Mouse (Mus musculus) midbrain, embryonic 15.5 days (tissue): Measurements from ENCODE around the gene Cdk12. TPM values are rescaled to one million over a fixed set of nuclear protein-coding genes. Genes with fewer than 3 reads are reported as not detected.

Source experiments
- ATAC-seq: fragments of 200-750 bp; cut with Nextera tagmentation; replicated peaks from 2 replicates; pipeline ENCODE4 v1.8.0; 2017; ENCODE audit warnings: moderate TSS enrichment
- H3K27ac ChIP-seq: fragments of 300-500 bp; sonication (generic); 2 replicates; pipeline ENCODE4 v1.5.1; 2015; ENCODE audit warnings: mild to moderate bottlenecking, inconsistent platforms
- H3K27me3 ChIP-seq: fragments of 300-500 bp; sonication (generic); replicated peaks from 2 replicates; pipeline ENCODE4 v1.6.1; 2015; ENCODE audit warnings: inconsistent platforms
- H3K36me3 ChIP-seq: fragments of 300-500 bp; sonication (generic); replicated peaks from 2 replicates; pipeline ENCODE4 v1.6.1; 2015; ENCODE audit warnings: inconsistent platforms
- H3K4me1 ChIP-seq: fragments of 300-500 bp; sonication (generic); 2 replicates; pipeline ENCODE4 v1.6.1; 2015; ENCODE audit warnings: inconsistent platforms
- H3K4me2 ChIP-seq: fragments of 300-500 bp; sonication (generic); 2 replicates; pipeline ENCODE4 v1.6.1; 2015; ENCODE audit warnings: inconsistent platforms, mild to moderate bottlenecking, moderate library complexity
- H3K4me3 ChIP-seq: fragments of 300-500 bp; sonication (generic); 2 replicates; pipeline ENCODE4 v1.5.1; 2015; ENCODE audit warnings: mild to moderate bottlenecking, inconsistent platforms
- H3K9ac ChIP-seq: fragments of 300-500 bp; sonication (generic); 2 replicates; pipeline ENCODE4 v1.6.1; 2015; ENCODE audit warnings: mild to moderate bottlenecking, inconsistent platforms
- H3K9me3 ChIP-seq: fragments of 300-500 bp; sonication (generic); 2 replicates; pipeline ENCODE4 v1.6.1; 2016; ENCODE audit warnings: inconsistent platforms
- WGBS: fragments of 180-500 bp; shearing (Covaris S2); methylation state at CpG from one replicate; pipeline ENCODE4 v1.1.7; 2015; ENCODE audit warnings: mixed read lengths; 5-methylcytosine and 5-hydroxymethylcytosine counted together
- polyA plus RNA-seq: library from polyadenylated mRNA; unstranded; fragments of >200 nt; fragmentation: Nextera tagmentation; extraction: Ambion mirVana; gene quantifications from 2 replicates; pipeline ENCODE4 v1.2.1, GENCODE M21; 2015

Cdk12 gene
- polyA plus RNA-seq, 1 experiment from 2014 or later = 9.7 TPM

DNA sequence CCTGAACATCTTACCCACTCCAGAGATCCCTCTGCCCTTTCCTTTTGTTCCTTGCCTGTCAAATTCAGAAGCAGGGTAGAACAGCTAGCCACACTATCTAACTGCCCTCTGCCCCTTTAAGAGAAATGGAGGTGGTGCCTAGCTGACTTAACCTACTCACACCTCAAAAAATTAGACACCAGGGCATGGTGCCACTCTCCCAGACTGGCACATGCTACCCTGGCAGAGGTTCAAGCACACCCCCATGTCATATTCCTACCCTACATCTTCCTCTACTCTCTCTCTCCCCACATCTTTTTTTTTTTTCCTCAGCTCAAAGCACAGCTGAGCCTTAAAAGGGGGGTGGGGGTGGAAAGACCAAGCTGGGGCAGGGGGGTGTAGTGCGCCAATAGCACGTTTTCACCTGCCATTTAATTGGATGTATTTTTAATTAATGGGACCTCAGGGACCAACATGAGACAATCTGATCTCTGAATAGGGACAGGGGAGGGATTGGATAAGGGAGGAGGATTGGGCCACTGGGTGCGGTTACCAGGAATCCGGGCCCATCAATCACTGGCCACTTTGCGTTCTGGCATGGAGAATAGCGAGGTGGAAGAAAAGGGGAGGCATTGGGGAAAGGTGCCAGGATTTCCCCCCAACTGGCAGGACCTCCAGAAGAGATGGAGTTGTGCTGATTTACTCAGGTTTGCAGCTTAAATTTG lies 64.0 kb downstream of the Cdk12 start:
- 67% methylated on average over 6 of the region's 6 CpGs for WGBS
- no peak for ATAC-seq
- Histone ChIP-seq H3K9ac (no peak overlapping the region), H3K36me3 (peaks cover 19% of the 10 kb centered on the region; the same call in 1 of the 2 replicates), H3K4me1 (peaks cover 3% of the 10 kb centered on the region; the same call in 1 of the 2 replicates), H3K27ac (no peak overlapping the region), H3K27me3 (no peaks in the 10 kb centered on the region), H3K9me3 (no peaks in the 10 kb centered on the region), H3K4me2 (no peak overlapping the region), H3K4me3 (no peak overlapping the region)

DNA sequence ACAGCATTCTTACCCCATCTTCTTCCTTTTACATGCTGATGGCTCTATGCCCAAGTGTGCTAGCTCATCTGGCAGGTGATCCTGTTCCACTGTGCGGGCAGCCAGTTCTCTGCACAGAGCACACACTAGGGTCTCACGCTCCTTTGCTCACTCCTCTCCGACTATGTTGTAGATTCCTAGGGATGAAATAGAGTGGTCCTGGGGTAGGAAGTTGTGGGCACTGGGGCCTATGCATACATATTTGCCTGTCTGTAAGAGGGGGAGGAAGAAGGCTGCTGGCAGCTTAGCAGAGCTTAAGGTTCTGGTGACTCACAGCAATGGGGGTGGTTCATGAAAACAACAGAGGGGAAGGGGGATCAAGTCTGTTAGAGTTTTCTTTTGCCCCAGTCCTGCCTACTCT lies 67.2 kb downstream of the Cdk12 start:
- Histone ChIP-seq H3K36me3 (peaks cover 24% of the 10 kb centered on the region; the same call in 1 of the 2 replicates), H3K4me3 (no peak overlapping the region), H3K9ac (no peak overlapping the region), H3K27me3 (no peaks in the 10 kb centered on the region), H3K4me2 (no peak overlapping the region), H3K4me1 (peaks cover 3% of the 10 kb centered on the region; the same call in 1 of the 2 replicates), H3K9me3 (no peaks in the 10 kb centered on the region), H3K27ac (no peak overlapping the region)
- WGBS = 94% methylated on average over 3 of the region's 3 CpGs
- ATAC-seq = no peak

DNA sequence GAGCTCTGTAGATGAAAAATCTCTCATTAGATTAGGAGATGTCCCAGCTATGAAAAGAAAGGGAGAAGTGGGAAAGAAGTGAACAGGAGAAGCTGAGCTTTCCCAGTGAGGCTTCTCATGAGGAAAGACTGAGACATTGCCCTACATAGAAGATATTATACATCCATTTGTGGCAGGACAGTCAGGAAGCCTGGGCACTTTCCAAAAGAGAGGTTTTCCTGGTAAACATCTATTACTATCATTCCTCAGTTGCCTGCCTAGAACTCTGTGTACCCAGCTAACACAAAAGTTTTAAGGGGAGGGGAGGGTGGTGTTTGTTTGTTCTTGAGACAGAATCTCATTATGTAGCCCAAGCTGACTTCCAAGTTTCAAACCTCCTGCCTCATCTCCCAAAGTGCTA lies 67.6 kb downstream of the Cdk12 start:
- Histone ChIP-seq H3K27me3 (no peaks in the 10 kb centered on the region), H3K27ac (no peak overlapping the region), H3K4me2 (no peak overlapping the region), H3K36me3 (peaks cover 24% of the 10 kb centered on the region; the same call in 1 of the 2 replicates), H3K9ac (no peak overlapping the region), H3K4me1 (no peaks in the 10 kb centered on the region; the same call in 1 of the 2 replicates), H3K4me3 (no peak overlapping the region), H3K9me3 (no peaks in the 10 kb centered on the region)
- no peak for ATAC-seq

DNA sequence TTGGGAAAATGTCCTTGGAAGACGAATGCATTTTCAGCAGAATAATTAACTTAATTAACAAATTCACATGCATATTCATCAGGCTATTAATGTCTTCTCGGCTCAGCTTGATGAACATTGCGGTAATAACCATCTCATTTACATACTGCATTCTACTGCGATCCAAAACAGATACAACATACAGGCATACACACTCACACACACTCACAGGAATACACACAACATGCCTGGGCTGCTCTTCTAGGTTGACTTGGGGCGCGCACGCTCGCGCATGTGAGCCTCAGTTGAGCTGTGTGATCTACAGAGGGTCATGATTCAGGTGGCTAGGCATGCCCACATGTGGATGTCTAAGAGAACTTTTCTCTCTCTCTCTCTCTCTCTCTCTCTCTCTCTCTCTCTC lies 80.9 kb downstream of the Cdk12 start:
- whole genome bisulfite sequencing = 26% methylated on average over 9 of the region's 9 CpGs
- ATAC-seq = peak; percentile 70
- peak overlapping the region; percentile 50; the same call in 1 of the 2 replicates for H3K4me2 ChIP-seq
- H3K9ac ChIP-seq = no peak overlapping the region
- H3K36me3 ChIP-seq = no peaks in the 10 kb centered on the region; the same call in 1 of the 2 replicates
- H3K4me3 ChIP-seq = no peak overlapping the region
- peaks cover 30% of the 10 kb centered on the region for H3K4me1 ChIP-seq
- no peaks in the 10 kb centered on the region for H3K27me3 ChIP-seq
- H3K27ac ChIP-seq = peak overlapping the region; percentile 68
- no peaks in the 10 kb centered on the region for H3K9me3 ChIP-seq

DNA sequence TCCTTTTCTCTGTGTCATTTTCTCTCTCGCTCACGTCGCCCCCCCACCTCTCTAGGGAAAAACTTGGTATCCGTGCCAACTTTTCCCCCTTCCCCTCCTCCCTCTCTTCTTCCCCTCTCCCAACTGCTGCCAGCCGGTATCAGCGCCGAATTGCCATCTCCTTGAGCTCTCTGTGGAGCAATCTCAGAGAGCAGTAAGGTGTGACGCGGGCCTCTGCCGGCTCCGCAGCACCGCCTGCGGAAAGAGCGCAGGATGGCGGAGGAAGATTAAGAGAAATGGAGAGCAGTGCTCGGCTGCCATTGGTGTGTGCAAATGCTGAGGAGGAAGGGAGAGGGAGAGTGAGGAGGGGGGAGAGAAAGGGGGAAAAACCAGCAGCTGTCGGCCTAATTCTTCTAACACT lies 81.4 kb downstream of the Cdk12 start:
- peak overlapping the region; percentile 28 for H3K4me3 ChIP-seq
- WGBS = under 1% methylated on average over 14 of the region's 17 CpGs
- H3K36me3 ChIP-seq = no peaks in the 10 kb centered on the region; the same call in 1 of the 2 replicates
- H3K27me3 ChIP-seq = no peaks in the 10 kb centered on the region
- H3K27ac ChIP-seq = peak overlapping the region; percentile 80
- H3K4me1 ChIP-seq = peaks cover 30% of the 10 kb centered on the region
- peak overlapping the region; percentile 50 for H3K4me2 ChIP-seq
- H3K9ac ChIP-seq = peak overlapping the region; percentile 13; the same call in 1 of the 2 replicates
- peak; percentile 81 for ATAC-seq
- no peaks in the 10 kb centered on the region for H3K9me3 ChIP-seq

DNA sequence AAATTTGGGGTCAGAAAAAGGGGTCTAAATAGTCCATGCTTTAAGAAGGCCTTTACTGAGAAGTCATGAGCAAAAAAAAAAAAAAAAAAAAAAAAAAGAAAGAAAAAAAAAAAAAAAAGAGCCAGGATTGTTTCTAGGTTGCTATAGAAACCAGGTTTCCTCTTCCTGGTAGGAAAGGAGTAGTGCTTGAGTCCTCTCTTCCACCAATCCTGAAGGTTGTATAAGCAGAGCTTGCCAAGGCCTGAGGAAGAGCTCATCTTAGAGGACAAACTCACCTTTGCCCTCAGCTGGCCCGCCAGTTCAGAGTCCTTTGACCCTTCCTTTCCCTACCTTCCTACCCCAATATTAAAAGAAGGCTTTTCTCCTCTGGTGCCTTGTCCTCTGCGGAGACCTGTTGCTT lies 82.5 kb downstream of the Cdk12 start:
- Histone ChIP-seq H3K9ac (no peak overlapping the region), H3K4me1 (peaks cover 38% of the 10 kb centered on the region), H3K27me3 (no peaks in the 10 kb centered on the region), H3K9me3 (no peaks in the 10 kb centered on the region), H3K4me3 (no peak overlapping the region), H3K36me3 (no peaks in the 10 kb centered on the region; the same call in 1 of the 2 replicates), H3K27ac (peak overlapping the region; percentile 63; the same call in 1 of the 2 replicates), H3K4me2 (peak overlapping the region; percentile 27; the same call in 1 of the 2 replicates)
- WGBS = 39% methylated on average over 2 of the region's 2 CpGs
- no peak for ATAC-seq

DNA sequence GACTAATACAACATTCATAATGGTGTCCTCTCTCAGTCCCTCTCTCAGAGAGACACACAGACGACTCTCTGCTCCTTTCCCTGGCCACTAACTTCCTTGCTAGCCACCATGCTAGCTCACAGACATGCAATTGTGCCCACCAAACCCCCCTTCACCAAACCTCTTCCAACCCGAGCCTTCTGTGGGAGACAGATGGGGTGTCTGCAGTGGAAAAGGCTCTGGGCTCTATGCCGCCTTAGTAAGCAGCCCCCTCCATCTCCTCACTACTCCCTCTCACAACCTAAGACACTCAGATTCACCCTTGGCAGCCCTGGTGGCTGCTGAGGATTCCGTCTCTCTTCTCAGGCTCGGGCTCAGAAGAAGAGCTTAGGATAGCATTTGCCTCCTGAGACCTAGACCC lies 84.7 kb downstream of the Cdk12 start:
- no peak overlapping the region for H3K4me2 ChIP-seq

DNA sequence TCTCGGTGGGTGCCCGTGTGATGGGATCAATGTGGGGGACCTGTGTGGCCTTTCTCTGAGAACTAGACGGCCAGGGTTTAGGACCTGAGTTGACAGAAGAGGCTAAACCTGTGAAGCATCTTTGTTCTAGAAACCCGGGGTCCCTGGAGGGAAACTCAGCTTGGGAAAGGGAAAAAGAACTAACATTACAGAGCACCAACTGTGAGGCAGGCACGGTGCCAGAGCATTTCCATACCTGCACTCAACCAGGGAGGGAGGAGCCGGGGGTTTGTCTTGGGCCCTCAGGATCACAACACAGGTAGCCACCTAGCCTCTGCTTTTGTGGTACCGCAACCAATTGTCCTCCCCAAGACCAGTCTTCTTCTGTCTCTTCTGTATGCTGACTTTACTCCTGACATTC lies 85.1 kb downstream of the Cdk12 start:
- H3K27me3 ChIP-seq = no peaks in the 10 kb centered on the region
- H3K27ac ChIP-seq = no peak overlapping the region
- no peaks in the 10 kb centered on the region for H3K36me3 ChIP-seq
- H3K9ac ChIP-seq = no peak overlapping the region
- no peak overlapping the region for H3K4me2 ChIP-seq
- peaks cover 34% of the 10 kb centered on the region for H3K4me1 ChIP-seq
- WGBS = 52% methylated on average over 7 of the region's 7 CpGs
- no peak overlapping the region for H3K4me3 ChIP-seq
- ATAC-seq = no peak
- no peaks in the 10 kb centered on the region for H3K9me3 ChIP-seq

More for the DNA sequence above, 84.7 kb downstream of the Cdk12 start:
- no peaks in the 10 kb centered on the region for H3K36me3 ChIP-seq
- H3K4me1 ChIP-seq = peaks cover 38% of the 10 kb centered on the region
- no peak overlapping the region for H3K27ac ChIP-seq
- H3K4me3 ChIP-seq = no peak overlapping the region
- ATAC-seq = no peak
- H3K27me3 ChIP-seq = no peaks in the 10 kb centered on the region
- no peak overlapping the region for H3K9ac ChIP-seq
- WGBS = 47% methylated on average over 5 of the region's 5 CpGs
- no peaks in the 10 kb centered on the region for H3K9me3 ChIP-seq

DNA sequence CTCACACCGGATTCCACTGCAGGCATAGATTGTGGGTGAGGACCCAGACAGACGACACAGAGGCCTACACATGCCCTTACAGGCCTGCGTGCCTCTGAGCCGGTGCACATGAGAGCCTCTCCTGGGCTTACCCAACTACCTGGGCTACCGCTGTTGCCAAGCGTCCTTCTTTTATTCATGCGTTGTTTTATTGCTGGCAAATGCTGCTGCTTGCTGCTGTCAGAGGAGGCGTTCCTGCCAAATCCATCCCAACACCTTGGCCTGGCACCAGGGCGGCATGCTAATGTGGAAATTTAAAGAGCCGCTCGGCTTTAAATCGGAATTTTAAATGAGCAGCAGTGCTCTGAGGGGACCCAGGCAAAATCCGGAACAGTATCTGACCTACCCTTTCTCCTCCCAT lies 87.0 kb downstream of the Cdk12 start:
- Histone ChIP-seq H3K4me3 (no peak overlapping the region), H3K4me2 (no peak overlapping the region), H3K9me3 (no peaks in the 10 kb centered on the region), H3K27me3 (no peaks in the 10 kb centered on the region), H3K27ac (peak overlapping the region; percentile 60), H3K36me3 (no peaks in the 10 kb centered on the region), H3K4me1 (peaks cover 31% of the 10 kb centered on the region), H3K9ac (no peak overlapping the region)
- 35% methylated on average over 13 of the region's 13 CpGs for WGBS
- no peak for ATAC-seq

DNA sequence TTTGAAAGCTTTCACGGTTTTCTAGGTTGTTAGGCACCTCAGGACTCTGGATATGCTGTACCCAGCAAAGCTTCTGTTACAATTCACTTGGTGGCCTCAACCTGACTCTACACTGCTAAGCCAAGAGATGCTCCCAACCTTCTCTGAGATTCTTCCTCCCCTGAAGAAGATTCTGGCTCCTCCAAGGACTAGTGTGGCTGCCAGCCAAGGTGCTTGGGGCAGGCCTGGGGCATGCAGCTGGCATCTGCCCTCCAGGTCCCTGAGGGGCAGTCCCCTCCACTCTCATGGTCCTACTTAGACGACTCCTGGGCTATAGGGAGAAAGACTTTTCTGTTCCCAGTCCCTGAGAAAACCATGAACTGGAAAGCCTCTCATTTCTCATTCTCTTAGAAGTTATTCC lies 88.0 kb downstream of the Cdk12 start:
- Histone ChIP-seq H3K27ac (no peak overlapping the region), H3K36me3 (no peaks in the 10 kb centered on the region), H3K9ac (no peak overlapping the region), H3K4me2 (no peak overlapping the region), H3K9me3 (no peaks in the 10 kb centered on the region), H3K4me3 (no peak overlapping the region), H3K4me1 (peaks cover 35% of the 10 kb centered on the region), H3K27me3 (no peaks in the 10 kb centered on the region)
- no peak for ATAC-seq
- 64% methylated on average over 2 of the region's 2 CpGs for WGBS

DNA sequence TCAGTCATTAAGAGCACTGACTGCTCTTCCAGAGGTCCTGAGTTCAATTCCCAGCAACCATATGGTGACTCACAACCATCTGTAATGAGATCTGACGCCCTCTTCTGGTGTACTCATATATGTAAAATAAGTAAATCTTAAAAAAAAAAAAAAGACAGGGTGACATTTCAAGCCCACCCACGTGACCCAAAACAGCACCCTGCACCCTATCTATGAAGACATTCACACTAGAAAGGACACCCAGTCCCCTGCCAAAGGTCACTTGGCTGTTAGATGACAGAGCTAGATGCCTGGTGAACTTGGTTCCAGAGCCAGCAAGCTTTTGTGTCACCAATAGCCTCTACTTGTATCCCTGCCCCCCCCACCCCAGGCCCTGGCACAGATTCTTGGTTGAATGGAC lies 90.2 kb downstream of the Cdk12 start:
- Histone ChIP-seq H3K36me3 (no peaks in the 10 kb centered on the region), H3K4me3 (no peak overlapping the region), H3K27ac (no peak overlapping the region), H3K4me1 (peaks cover 39% of the 10 kb centered on the region), H3K9ac (no peak overlapping the region), H3K9me3 (no peaks in the 10 kb centered on the region), H3K27me3 (peaks cover 13% of the 10 kb centered on the region; the same call in 1 of the 2 replicates), H3K4me2 (no peak overlapping the region)
- ATAC-seq = no peak
- WGBS = 57% methylated on average over 2 of the region's 2 CpGs

DNA sequence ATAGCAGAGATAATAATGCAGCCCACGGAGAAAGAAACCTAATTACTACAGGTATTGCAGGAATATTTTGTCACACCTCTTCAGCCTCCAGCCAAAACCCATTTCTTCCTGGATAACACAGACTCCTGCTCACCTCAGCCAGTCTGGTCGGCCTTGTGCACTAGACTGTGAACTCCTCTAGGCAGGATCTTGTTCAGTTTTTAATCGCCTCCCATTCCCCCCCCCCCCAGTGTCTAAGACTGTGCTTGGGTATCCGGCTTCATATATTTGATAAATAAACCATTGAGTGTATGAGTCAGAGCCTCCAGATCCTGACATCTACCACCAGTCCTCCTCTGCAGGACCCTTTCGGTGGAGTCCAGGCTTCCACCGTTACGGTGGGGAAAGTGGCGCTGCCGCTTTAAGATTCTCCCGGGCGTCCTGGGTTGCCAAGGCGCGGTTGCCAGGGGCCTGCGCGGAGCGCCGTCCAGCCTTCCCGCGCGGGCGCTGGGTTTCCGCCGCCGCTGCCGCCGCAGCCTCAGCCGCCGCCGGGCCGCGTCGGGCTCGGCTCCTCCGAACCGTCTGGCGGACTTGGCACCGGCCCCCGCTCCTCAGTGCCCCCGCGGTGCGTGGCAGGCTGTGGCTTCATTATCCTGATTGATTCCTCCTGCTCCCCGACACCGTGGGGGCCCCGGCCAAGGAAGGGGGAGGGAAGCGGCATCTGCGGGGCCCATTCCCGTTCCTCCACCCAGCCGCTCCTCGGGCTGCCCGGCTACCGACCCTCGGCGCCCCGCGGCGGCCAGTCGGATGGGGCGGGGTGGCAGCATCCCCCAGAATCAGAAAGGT lies 91.5 kb downstream of the Cdk12 start:
- H3K4me1 ChIP-seq = peaks cover 41% of the 10 kb centered on the region
- WGBS = under 1% methylated on average over 58 of the region's 58 CpGs

More for the DNA sequence above, 91.5 kb downstream of the Cdk12 start:
- peak; percentile 83 for ATAC-seq
- H3K9me3 ChIP-seq = no peaks in the 10 kb centered on the region
- peaks cover 16% of the 10 kb centered on the region; the same call in 1 of the 2 replicates for H3K27me3 ChIP-seq
- no peaks in the 10 kb centered on the region for H3K36me3 ChIP-seq
- peak overlapping the region; percentile 68 for H3K9ac ChIP-seq
- peak overlapping the region; percentile 60 for H3K4me3 ChIP-seq
- H3K27ac ChIP-seq = peak overlapping the region; percentile 74
- peak overlapping the region; percentile 95 for H3K4me2 ChIP-seq
